Mouse (Mus musculus) E14TG2a.4 (cell line): Measurements from ENCODE around the gene Mbd3.

Source experiments
- H3K27me3 ChIP-seq: 2 replicates; pipeline ENCODE4 v1.6.1; 2014; ENCODE audit warnings: low read length, control low read depth; ENCODE audit not compliant: insufficient read depth
- H3K36me3 ChIP-seq: 2 replicates; pipeline ENCODE4 v1.6.1; 2014; ENCODE audit warnings: low read length, control low read depth; ENCODE audit not compliant: insufficient read depth
- H3K4me1 ChIP-seq: replicated peaks from 2 replicates; pipeline ENCODE4 v1.6.1; 2014; ENCODE audit warnings: low read depth, low read length, control low read depth
- H3K4me3 ChIP-seq: replicated peaks from 2 replicates; pipeline ENCODE4 v1.5.1; 2014; ENCODE audit warnings: mild to moderate bottlenecking, low read length
- H3K9me3 ChIP-seq: 2 replicates; pipeline ENCODE4 v1.6.1; 2014; ENCODE audit warnings: low read length, control low read depth
- CTCF ChIP-seq: conservative IDR thresholded peaks from 2 replicates; pipeline ENCODE4 v1.5.1; 2014; ENCODE audit warnings: low read length
- NANOG ChIP-seq: IDR thresholded peaks from 2 replicates; pipeline ENCODE4 v1.6.1; 2014; ENCODE audit warnings: borderline replicate concordance, low read length, mixed read lengths
- POU5F1 ChIP-seq: IDR thresholded peaks from 2 replicates; pipeline ENCODE4 v1.6.1; 2014; ENCODE audit warnings: low read length, borderline replicate concordance

The Mbd3 gene

DNA sequence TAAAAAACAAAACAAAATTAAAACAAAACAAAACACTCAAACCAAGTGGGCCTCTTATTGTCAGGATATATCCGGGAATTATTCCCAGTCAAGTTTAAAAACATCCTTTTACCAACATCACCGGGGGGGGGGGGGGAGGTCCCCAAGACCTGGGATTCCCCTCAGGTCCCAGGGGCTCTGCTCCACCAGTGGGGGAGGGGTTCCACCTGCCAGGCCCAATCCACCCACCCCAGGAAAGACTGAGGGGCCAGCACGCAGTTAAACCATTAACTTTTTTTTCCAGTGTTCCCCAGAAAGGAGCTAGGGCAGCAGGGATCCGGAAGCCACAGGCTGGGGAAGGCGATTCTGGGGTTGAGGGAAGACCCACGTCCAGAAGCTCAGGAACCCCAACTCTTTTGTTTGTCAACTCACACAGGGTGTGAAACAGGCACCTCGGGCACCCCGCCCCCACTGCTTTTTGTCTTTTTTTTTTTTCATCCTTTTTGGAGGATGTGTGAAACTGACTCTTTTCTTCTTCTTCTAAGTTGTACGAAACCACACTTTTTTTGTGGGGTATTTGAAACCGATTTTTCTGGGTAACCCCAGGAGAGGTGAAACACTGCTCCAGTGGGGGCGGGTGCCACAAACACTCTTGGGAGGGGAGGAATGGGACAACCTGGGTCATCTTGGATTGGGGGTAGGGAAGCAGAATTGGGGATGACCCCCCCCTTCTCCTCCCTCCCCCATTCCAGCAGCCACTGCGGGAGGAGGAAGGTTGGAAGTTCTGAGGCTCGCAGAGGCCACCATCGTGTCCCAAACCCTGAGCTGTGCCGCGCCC lies 32.4 kb upstream of the Mbd3 start:
- Histone ChIP-seq H3K27me3 (no peaks in the 10 kb centered on the region), H3K4me3 (peak overlapping the region; percentile 99), H3K4me1 (peaks cover 78% of the 10 kb centered on the region), H3K9me3 (no peaks in the 10 kb centered on the region), H3K36me3 (peaks cover 46% of the 10 kb centered on the region)
- TF ChIP-seq POU5F1 (no peak), CTCF (no peak), NANOG (no peak)

DNA sequence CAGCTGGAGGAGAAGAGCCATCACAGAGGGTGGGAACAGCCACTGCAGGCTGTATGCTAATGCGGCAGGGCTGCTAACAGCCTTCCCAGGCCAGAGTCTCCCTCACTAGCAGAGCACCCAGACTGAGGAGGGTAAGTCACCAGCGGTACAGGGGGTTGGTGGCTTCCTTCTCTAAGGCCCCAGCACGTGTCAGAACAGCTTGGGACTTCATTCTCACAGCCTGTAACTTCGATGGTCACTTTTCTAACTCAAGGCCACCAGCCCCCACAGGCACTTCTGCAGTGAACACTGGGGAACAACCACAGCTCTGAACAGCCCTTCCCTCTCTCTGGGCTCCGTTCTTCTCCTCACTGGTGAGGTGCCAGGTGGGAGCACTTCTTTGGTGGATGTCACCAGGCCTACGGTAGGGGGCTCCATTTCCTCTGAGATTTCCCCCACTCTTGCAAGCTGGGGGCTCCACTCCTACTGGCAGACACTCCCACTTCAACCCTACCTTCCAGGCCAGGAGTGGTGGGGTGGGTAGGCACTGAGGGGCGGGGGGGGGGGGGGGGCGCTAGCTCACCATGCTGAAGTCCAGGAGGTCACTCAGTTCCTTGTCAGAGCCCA lies 31.1 kb upstream of the Mbd3 start:
- TF ChIP-seq NANOG, result no peak
- no peak for TF ChIP-seq CTCF
- no peak for TF ChIP-seq POU5F1
- Histone ChIP-seq H3K9me3 (no peaks in the 10 kb centered on the region), H3K27me3 (no peaks in the 10 kb centered on the region), H3K4me1 (peaks cover 70% of the 10 kb centered on the region), H3K36me3 (peaks cover 59% of the 10 kb centered on the region), H3K4me3 (peak overlapping the region; percentile 35)

DNA sequence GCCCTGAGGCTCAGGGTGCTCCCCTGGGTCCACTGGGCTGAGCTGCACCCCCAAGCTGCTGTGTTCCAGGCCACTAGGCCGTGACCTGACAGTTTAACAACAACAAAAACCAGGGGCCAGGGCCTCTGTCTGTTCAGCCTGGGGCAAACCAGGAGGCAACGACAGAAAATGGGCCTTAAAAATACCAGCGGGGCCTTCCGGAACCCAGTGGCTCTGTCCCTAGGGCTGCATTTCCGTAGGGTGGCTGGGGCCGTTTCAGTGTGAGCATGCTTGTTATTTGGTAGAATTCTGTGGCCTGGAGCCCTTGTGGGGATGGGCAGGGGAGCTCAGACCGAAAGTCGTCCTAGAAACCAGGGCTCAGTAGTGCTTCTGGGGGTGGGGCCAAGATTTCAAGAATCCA lies 30.4 kb upstream of the Mbd3 start:
- H3K27me3 ChIP-seq, result no peaks in the 10 kb centered on the region
- H3K4me1 ChIP-seq, result peaks cover 64% of the 10 kb centered on the region
- H3K4me3 ChIP-seq, result peak overlapping the region; percentile 6
- peaks cover 66% of the 10 kb centered on the region for H3K36me3 ChIP-seq
- no peak for TF ChIP-seq CTCF
- no peak for TF ChIP-seq POU5F1
- no peak for TF ChIP-seq NANOG
- no peaks in the 10 kb centered on the region for H3K9me3 ChIP-seq

DNA sequence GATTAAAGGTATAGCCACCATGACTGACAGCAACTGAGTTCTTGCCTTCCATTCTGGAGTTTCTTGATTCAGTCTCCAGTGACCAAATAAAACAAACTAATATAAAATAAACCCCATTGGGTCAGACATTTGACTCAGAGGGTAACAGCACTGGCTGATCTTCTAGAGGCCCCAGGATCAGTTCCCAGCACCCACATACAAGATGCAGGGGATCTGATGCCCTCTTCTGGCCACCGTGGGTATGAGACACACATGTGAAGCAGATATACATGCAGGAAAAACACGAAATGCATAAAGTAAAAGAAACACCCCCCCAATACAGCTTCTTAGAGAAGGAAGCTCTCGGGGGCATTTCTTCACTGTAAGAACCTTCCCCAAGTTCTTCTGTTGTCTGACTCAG lies 25.7 kb upstream of the Mbd3 start:
- Histone ChIP-seq H3K4me1 (peaks cover 68% of the 10 kb centered on the region), H3K27me3 (no peaks in the 10 kb centered on the region), H3K9me3 (no peaks in the 10 kb centered on the region), H3K4me3 (no peak overlapping the region), H3K36me3 (peaks cover 95% of the 10 kb centered on the region)
- peak; percentile 35 for TF ChIP-seq CTCF
- TF ChIP-seq NANOG, result no peak

DNA sequence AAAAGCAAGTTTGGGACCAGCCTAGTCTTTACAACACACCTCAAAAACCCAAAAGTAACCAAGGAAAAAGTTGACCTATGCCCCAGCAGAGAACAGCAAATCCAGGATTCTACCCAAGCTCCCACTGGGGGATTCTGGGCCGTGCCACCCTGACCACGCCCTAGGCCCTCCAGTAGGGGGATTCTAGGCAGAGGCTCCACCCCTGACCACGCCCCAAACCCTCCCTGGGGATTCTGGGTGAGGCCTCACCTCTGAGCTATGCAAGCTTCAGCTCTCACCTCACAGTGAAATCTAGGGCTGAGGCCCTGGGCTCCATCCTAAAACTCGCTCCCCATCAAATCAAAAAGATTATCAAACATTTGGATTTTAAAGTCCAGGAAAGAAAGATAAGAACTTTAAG lies 24.2 kb upstream of the Mbd3 start:
- Histone ChIP-seq H3K27me3 (no peaks in the 10 kb centered on the region), H3K9me3 (no peaks in the 10 kb centered on the region), H3K4me1 (peaks cover 69% of the 10 kb centered on the region), H3K4me3 (peak overlapping the region; percentile 41), H3K36me3 (peaks cover 95% of the 10 kb centered on the region)
- TF ChIP-seq POU5F1 (no peak), NANOG (no peak), CTCF (no peak)

DNA sequence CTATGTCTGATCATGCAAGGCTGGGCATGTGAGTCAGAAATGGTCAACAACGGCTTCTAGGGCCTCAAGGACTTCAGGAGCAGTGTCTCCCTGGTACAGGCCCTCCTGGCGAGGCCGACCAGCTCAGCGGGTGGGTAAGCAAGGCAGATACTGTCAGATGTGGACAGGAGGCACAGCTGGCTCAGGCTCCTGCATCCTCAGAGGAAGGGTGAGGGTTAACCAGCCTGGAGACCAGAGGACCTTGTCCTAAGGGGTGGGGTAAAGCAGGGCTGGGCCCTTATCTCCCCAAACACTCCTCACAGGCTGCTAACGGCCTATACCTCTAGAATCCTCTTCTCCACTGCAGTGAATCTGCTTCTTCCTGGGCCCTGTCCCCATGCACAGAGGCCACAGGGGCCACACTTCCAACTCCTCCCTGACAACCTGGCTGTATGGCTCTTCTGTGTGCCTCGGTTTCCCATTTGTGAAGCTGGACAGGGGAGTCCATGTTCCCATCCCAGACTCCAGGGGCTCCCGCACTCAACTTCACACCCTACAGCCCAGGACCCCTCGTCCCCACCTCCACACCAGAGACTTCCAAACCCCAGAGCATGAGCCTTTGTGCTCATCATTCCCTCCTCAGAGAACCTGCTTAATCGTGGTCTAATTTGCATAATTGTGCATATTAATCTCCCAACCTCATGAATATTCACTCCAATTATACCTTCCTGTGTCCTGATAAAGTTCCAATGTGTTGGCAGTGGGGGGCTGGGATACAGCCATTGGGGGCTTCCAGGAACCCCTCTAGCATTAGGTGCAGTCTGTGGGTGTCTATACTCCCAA lies 22.5 kb upstream of the Mbd3 start:
- Histone ChIP-seq H3K4me1 (peaks cover 75% of the 10 kb centered on the region), H3K36me3 (peaks cover 95% of the 10 kb centered on the region), H3K27me3 (no peaks in the 10 kb centered on the region), H3K4me3 (no peak overlapping the region), H3K9me3 (no peaks in the 10 kb centered on the region)
- no peak for TF ChIP-seq POU5F1
- no peak for TF ChIP-seq CTCF
- no peak for TF ChIP-seq NANOG

DNA sequence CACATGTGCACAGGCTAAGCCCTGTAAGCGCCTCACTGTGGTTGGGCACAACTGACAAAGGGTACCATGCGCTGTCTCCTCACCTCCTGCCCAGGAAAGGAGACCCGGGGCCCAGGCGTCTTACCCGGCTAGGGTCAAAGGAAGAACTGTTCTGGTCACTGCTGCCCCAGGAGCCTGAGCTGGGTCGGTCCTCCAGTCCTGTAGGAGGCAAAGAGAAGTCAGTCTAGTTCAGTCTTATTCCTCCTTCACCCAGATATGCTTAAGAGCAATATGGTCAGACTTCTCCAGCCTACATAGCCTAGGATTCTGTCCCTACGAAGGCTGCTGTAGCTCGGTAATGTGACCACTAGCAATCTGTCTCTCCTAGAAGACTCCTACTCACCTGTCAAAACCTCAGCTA lies 21.9 kb upstream of the Mbd3 start:
- peaks cover 95% of the 10 kb centered on the region for H3K36me3 ChIP-seq
- no peak for TF ChIP-seq POU5F1
- no peak for TF ChIP-seq CTCF
- TF ChIP-seq NANOG, result no peak
- H3K4me3 ChIP-seq, result no peak overlapping the region
- no peaks in the 10 kb centered on the region for H3K27me3 ChIP-seq
- no peaks in the 10 kb centered on the region for H3K9me3 ChIP-seq
- peaks cover 77% of the 10 kb centered on the region for H3K4me1 ChIP-seq

DNA sequence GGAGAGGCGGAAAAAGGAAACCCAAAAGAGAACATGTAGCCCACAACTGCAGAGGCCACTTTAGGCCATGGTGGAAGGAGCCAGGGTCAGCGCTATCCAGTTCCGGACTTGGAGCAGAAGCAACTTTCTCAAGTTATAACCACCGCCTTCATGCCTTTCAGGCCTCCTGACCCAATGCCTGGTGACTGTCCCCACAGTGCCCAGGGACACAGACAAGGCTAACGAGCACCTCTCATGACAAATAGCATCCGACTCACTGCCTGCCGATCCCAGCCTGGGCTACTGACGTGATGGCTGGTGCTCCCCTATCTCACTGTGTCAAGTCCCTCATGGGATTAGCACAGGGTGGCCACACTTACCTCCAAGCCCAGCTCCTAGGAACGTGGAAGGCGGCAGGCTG lies 21.4 kb upstream of the Mbd3 start:
- TF ChIP-seq POU5F1 (no peak), CTCF (no peak), NANOG (no peak)
- H3K27me3 ChIP-seq, result no peaks in the 10 kb centered on the region
- H3K36me3 ChIP-seq, result peaks cover 95% of the 10 kb centered on the region
- H3K4me1 ChIP-seq, result peaks cover 82% of the 10 kb centered on the region
- H3K9me3 ChIP-seq, result no peaks in the 10 kb centered on the region
- H3K4me3 ChIP-seq, result no peak overlapping the region

DNA sequence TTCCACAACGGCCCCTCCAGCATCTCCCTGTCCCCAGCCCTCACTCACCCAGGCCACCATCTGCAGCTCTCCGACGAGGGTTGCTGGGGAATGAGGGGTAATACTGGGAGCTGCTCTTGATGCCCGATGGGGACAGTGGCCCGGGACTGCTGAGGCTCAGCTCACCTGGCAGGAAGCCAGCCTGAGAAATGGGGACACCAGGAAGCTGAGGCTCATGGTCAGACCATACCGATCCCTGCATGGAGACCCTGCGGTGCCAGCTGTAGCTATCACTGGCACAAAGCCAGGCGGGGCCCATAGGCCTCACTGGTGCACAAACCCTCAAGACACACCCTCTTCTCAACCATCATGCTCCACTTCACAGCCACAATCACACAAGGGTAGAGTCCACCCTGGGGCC lies 20.1 kb upstream of the Mbd3 start:
- peaks cover 89% of the 10 kb centered on the region for H3K4me1 ChIP-seq
- no peaks in the 10 kb centered on the region for H3K9me3 ChIP-seq
- H3K27me3 ChIP-seq, result no peaks in the 10 kb centered on the region
- TF ChIP-seq POU5F1 (no peak), NANOG (no peak), CTCF (no peak)
- H3K36me3 ChIP-seq, result peaks cover 95% of the 10 kb centered on the region
- no peak overlapping the region for H3K4me3 ChIP-seq
